Mouse (Mus musculus): ENCODE results near the gene Kif6. TPM values are rescaled to one million over a fixed set of nuclear protein-coding genes. Genes with fewer than 3 reads are reported as not detected.
A peak's percentile ranks its signal among the peaks of the same experiment; 100 is the strongest.

The Kif6 gene
- polyA plus RNA-seq, 1 experiment from 2014 or later: 5.2 TPM

- Histone ChIP-seq H3K9ac (ENCODE audit: low read length) (no peak overlapping the region), H3K9me3 (ENCODE audit: control insufficient read depth, low read length) (no peaks in the 10 kb centered on the region), H3K4me2 (ENCODE audit: low read depth, low read length) (no peak overlapping the region), H3K4me3 (ENCODE audit: low read length) (no peak overlapping the region), H3K36me3 (ENCODE audit: control insufficient read depth, insufficient read depth, low read length) (no peaks in the 10 kb centered on the region), H3K4me1 (replicated peaks; ENCODE audit: control insufficient read depth, insufficient read depth, low read length) (no peaks in the 10 kb centered on the region), H3K27ac (ENCODE audit: low read length) (no peak overlapping the region), H3K27me3 (ENCODE audit: control insufficient read depth, insufficient read depth, low read depth, low read length) (no peaks in the 10 kb centered on the region)
- ATAC-seq (ENCODE audit: low read depth): no peak
- 81% methylated on average over 3 of the region's 3 CpGs for WGBS
Measured at GRCm38 (mm10) chr17:49852183-49852582, 237.2 kb downstream of the Kif6 start.

- ATAC-seq (ENCODE audit: low read depth): no peak
- Histone ChIP-seq H3K4me1 (replicated peaks; ENCODE audit: control insufficient read depth, insufficient read depth, low read length) (no peaks in the 10 kb centered on the region), H3K4me3 (ENCODE audit: low read length) (no peak overlapping the region), H3K36me3 (ENCODE audit: control insufficient read depth, insufficient read depth, low read length) (no peaks in the 10 kb centered on the region), H3K4me2 (ENCODE audit: low read depth, low read length) (no peak overlapping the region), H3K9me3 (ENCODE audit: control insufficient read depth, low read length) (no peaks in the 10 kb centered on the region), H3K27me3 (ENCODE audit: control insufficient read depth, insufficient read depth, low read depth, low read length) (no peaks in the 10 kb centered on the region), H3K9ac (ENCODE audit: low read length) (no peak overlapping the region), H3K27ac (ENCODE audit: low read length) (no peak overlapping the region)
- WGBS: 38% methylated on average over 4 of the region's 4 CpGs
Measured at GRCm38 (mm10) chr17:49855785-49856184, 240.8 kb downstream of the Kif6 start.

- Histone ChIP-seq H3K4me2 (ENCODE audit: low read depth, low read length) (no peak overlapping the region), H3K36me3 (ENCODE audit: control insufficient read depth, insufficient read depth, low read length) (no peaks in the 10 kb centered on the region), H3K27me3 (ENCODE audit: control insufficient read depth, insufficient read depth, low read depth, low read length) (no peaks in the 10 kb centered on the region), H3K9me3 (ENCODE audit: control insufficient read depth, low read length) (no peaks in the 10 kb centered on the region), H3K9ac (ENCODE audit: low read length) (no peak overlapping the region), H3K4me1 (replicated peaks; ENCODE audit: control insufficient read depth, insufficient read depth, low read length) (peaks cover 6% of the 10 kb centered on the region), H3K4me3 (ENCODE audit: low read length) (no peak overlapping the region), H3K27ac (ENCODE audit: low read length) (no peak overlapping the region)
- no peak for ATAC-seq (ENCODE audit: low read depth)
- WGBS: 83% methylated on average over 10 of the region's 10 CpGs
Measured at GRCm38 (mm10) chr17:49860057-49860816, 245.3 kb downstream of the Kif6 start.

GRCm38 (mm10) chr17:49863597-49863996, 248.7 kb downstream of the Kif6 start:
- Histone ChIP-seq H3K9ac (ENCODE audit: low read length) (no peak overlapping the region), H3K4me2 (ENCODE audit: low read depth, low read length) (no peak overlapping the region), H3K4me1 (replicated peaks; ENCODE audit: control insufficient read depth, insufficient read depth, low read length) (peaks cover 18% of the 10 kb centered on the region), H3K4me3 (ENCODE audit: low read length) (no peak overlapping the region), H3K27me3 (ENCODE audit: control insufficient read depth, insufficient read depth, low read depth, low read length) (no peaks in the 10 kb centered on the region), H3K9me3 (ENCODE audit: control insufficient read depth, low read length) (no peaks in the 10 kb centered on the region), H3K36me3 (ENCODE audit: control insufficient read depth, insufficient read depth, low read length) (no peaks in the 10 kb centered on the region), H3K27ac (ENCODE audit: low read length) (no peak overlapping the region)
- ATAC-seq (ENCODE audit: low read depth): no peak
- WGBS: 53% methylated on average over 5 of the region's 5 CpGs

- Histone ChIP-seq H3K4me2 (ENCODE audit: low read depth, low read length) (no peak overlapping the region), H3K4me3 (ENCODE audit: low read length) (no peak overlapping the region), H3K27me3 (ENCODE audit: control insufficient read depth, insufficient read depth, low read depth, low read length) (no peaks in the 10 kb centered on the region), H3K36me3 (ENCODE audit: control insufficient read depth, insufficient read depth, low read length) (no peaks in the 10 kb centered on the region), H3K4me1 (replicated peaks; ENCODE audit: control insufficient read depth, insufficient read depth, low read length) (peaks cover 18% of the 10 kb centered on the region), H3K27ac (ENCODE audit: low read length) (no peak overlapping the region), H3K9ac (ENCODE audit: low read length) (no peak overlapping the region), H3K9me3 (ENCODE audit: control insufficient read depth, low read length) (no peaks in the 10 kb centered on the region)
- ATAC-seq (ENCODE audit: low read depth): no peak
- 92% methylated on average over 2 of the region's 2 CpGs for WGBS
Measured at GRCm38 (mm10) chr17:49865604-49866003, 250.7 kb downstream of the Kif6 start.

- H3K4me2 ChIP-seq (ENCODE audit: low read depth, low read length): no peak overlapping the region
- no peak overlapping the region for H3K9ac ChIP-seq (ENCODE audit: low read length)
- H3K4me3 ChIP-seq (ENCODE audit: low read length): no peak overlapping the region
- peak overlapping the region; percentile 63 for H3K27ac ChIP-seq (ENCODE audit: low read length)
- ATAC-seq (ENCODE audit: low read depth): no peak
- peaks cover 18% of the 10 kb centered on the region for H3K4me1 ChIP-seq (replicated peaks; ENCODE audit: control insufficient read depth, insufficient read depth, low read length)
- WGBS: 45% methylated on average over 8 of the region's 8 CpGs
- no peaks in the 10 kb centered on the region for H3K27me3 ChIP-seq (ENCODE audit: control insufficient read depth, insufficient read depth, low read depth, low read length)
- H3K9me3 ChIP-seq (ENCODE audit: control insufficient read depth, low read length): no peaks in the 10 kb centered on the region
- H3K36me3 ChIP-seq (ENCODE audit: control insufficient read depth, insufficient read depth, low read length): no peaks in the 10 kb centered on the region
Measured at GRCm38 (mm10) chr17:49866653-49867215, 251.8 kb downstream of the Kif6 start.

GRCm38 (mm10) chr17:49867321-49868137, 252.6 kb downstream of the Kif6 start:
- no peak overlapping the region for H3K4me2 ChIP-seq (ENCODE audit: low read depth, low read length)

GRCm38 (mm10) chr17:49869246-49869645, 254.3 kb downstream of the Kif6 start:
- H3K27me3 ChIP-seq (ENCODE audit: control insufficient read depth, insufficient read depth, low read depth, low read length): no peaks in the 10 kb centered on the region
- H3K27ac ChIP-seq (ENCODE audit: low read length): no peak overlapping the region
- no peaks in the 10 kb centered on the region for H3K9me3 ChIP-seq (ENCODE audit: control insufficient read depth, low read length)
- WGBS: 74% methylated on average over 9 of the region's 9 CpGs
- H3K36me3 ChIP-seq (ENCODE audit: control insufficient read depth, insufficient read depth, low read length): no peaks in the 10 kb centered on the region
- H3K4me1 ChIP-seq (replicated peaks; ENCODE audit: control insufficient read depth, insufficient read depth, low read length): peaks cover 11% of the 10 kb centered on the region
- no peak for ATAC-seq (ENCODE audit: low read depth)
- H3K4me3 ChIP-seq (ENCODE audit: low read length): no peak overlapping the region
- no peak overlapping the region for H3K4me2 ChIP-seq (ENCODE audit: low read depth, low read length)
- H3K9ac ChIP-seq (ENCODE audit: low read length): no peak overlapping the region

More at GRCm38 (mm10) chr17:49867321-49868137, 252.6 kb downstream of the Kif6 start:
- Histone ChIP-seq H3K4me3 (ENCODE audit: low read length) (no peak overlapping the region), H3K4me1 (replicated peaks; ENCODE audit: control insufficient read depth, insufficient read depth, low read length) (peaks cover 18% of the 10 kb centered on the region), H3K27ac (ENCODE audit: low read length) (no peak overlapping the region; the same call in 1 of the 2 replicates), H3K36me3 (ENCODE audit: control insufficient read depth, insufficient read depth, low read length) (no peaks in the 10 kb centered on the region), H3K9ac (ENCODE audit: low read length) (no peak overlapping the region), H3K27me3 (ENCODE audit: control insufficient read depth, insufficient read depth, low read depth, low read length) (no peaks in the 10 kb centered on the region), H3K9me3 (ENCODE audit: control insufficient read depth, low read length) (no peaks in the 10 kb centered on the region)
- ATAC-seq (ENCODE audit: low read depth): peak; percentile 78
- WGBS: 25% methylated on average over 13 of the region's 13 CpGs

- H3K4me2 ChIP-seq (ENCODE audit: low read depth, low read length): no peak overlapping the region
- ATAC-seq (ENCODE audit: low read depth): peak; percentile 56
- H3K9ac ChIP-seq (ENCODE audit: low read length): no peak overlapping the region
- WGBS: 21% methylated on average over 2 of the region's 2 CpGs
- H3K9me3 ChIP-seq (ENCODE audit: control insufficient read depth, low read length): no peaks in the 10 kb centered on the region
- H3K27ac ChIP-seq (ENCODE audit: low read length): no peak overlapping the region
- H3K4me3 ChIP-seq (ENCODE audit: low read length): no peak overlapping the region
- no peaks in the 10 kb centered on the region for H3K36me3 ChIP-seq (ENCODE audit: control insufficient read depth, insufficient read depth, low read length)
- H3K4me1 ChIP-seq (replicated peaks; ENCODE audit: control insufficient read depth, insufficient read depth, low read length): peaks cover 5% of the 10 kb centered on the region
- no peaks in the 10 kb centered on the region for H3K27me3 ChIP-seq (ENCODE audit: control insufficient read depth, insufficient read depth, low read depth, low read length)
Measured at GRCm38 (mm10) chr17:49872305-49872704, 257.4 kb downstream of the Kif6 start.
